Mouse (Mus musculus) liver, embryonic 18 days (tissue): Measurements from ENCODE around the gene Gria4. TPM values are rescaled to one million over a fixed set of nuclear protein-coding genes. Genes with fewer than 3 reads are reported as not detected.

Experiments
- polyA plus RNA-seq: library from polyadenylated mRNA; depleted of rRNA; stranded (reverse); fragments of >200 nt; gene quantifications from 2 replicates; pipeline ENCODE4 v1.2.3, GENCODE M21; 2012; rRNA removed

Gene Gria4
- 0.04 and 0.07 TPM in 2 replicates for polyA plus RNA-seq

DNA sequence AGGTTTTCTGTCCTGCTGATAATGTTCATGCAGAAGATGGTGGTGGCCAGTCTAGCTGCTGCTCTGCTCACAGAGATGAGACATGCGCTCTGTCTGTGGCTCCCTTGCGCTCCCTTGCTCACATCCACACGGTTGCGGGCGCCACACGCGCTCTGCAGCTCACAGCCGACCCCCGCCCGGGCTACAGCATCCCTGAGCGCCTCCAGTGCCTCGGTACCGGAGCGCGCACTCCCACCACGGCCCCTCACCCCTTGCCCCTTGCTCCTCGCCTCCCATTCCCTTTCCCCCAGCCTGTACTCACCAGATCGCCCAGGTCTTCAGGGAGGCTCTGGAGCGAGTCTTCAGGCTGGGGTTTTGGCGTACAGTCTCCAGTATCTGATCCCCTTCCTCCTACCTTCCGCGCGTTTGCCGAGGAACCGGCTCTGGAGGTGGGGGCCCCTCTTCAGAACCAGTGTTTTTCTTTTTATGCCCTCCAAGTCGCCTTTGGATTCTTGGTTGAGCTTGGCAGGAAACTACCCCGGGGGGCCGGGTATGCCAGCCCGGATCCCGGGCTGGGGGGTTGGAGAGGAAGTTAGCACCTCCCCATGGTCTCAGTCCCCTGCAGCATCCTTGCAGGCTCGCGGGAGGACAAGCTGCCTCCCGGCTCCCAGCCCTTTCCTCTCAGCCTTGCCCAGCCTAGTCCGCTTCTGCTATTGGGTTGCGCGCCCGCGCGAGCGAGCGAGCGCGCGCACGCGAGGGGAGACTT is at the start of gene Gria4:
Gene Gria4 (minus strand): TSS at position 691 of the 745 bp plus-strand sequence.

DNA sequence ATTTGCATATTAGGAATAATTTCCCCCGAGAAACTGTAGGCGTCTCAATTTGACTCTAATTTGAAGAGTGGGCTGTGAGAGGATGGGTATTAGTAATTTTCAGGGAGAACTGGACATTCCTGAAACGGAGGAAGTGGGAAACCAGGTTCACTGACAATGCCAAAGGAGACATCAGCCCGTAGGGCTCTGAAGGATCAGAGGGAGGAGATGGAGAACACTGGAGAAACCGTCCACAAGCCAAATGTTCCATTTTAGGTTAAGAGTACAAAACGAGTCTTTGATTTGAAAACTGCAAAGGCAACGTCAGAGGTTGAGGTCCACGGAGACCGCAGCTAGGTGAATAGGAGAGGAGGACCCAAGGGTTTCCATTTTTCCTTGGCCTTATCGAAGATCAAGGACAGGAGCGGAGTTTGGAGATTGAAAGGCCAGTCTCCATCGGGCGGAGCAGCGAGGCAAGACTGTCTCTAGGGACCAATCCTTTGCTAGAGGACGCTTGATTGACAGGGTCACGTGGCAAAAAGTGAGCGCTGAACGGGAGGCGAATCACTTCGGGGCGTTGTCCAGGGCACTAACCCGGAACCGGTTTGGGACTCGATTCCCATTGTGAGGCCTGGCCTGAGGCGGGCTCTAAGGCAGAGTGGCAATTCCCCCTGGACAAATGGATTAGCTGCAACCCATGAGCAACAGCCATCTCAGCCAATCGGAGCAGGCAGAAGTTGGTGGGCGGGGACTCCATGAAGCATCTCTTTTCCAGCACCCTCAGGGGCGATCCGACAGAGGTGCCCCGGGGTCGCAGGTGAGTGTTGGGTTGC is 420.0 kb downstream of the Gria4 start, which contains the start of gene Msantd4:
Gene Msantd4 (plus strand): TSS at position 735 of the 812 bp plus-strand sequence.

